Mouse (Mus musculus): ENCODE measurements around the gene Rhot1.

- TF ChIP-seq CTCF (IDR thresholded peaks at IDR 0.05; ENCODE audit: control insufficient read depth, insufficient read depth, low read length) (no peak), POLR2A (IDR thresholded peaks at IDR 0.05; ENCODE audit: borderline replicate concordance, control insufficient read depth, low read depth, low read length) (no peak)
Observed at GRCm38 (mm10) chr11:80168611-80169249, 40.1 kb upstream of the Rhot1 start.

All from bone marrow, adult 2 months (tissue).